Mouse (Mus musculus): ENCODE measurements around the gene Vps25.

GRCm38 (mm10) chr11:101234124-101234523 is 19.4 kb upstream of the Vps25 start:
- TF ChIP-seq GATA1 (IDR thresholded peaks at IDR 0.05; ENCODE audit: low read length) (no peak), TAL1 (IDR thresholded peaks at IDR 0.05; ENCODE audit: low read length) (no peak)

Measured in erythroblast, embryonic 14.5 days (primary cell).